9 mouse cellular contexts compared by ENCODE assay signal in genomic region chr17:26042599-26043248, GRCm38 (mm10). TPM values are rescaled to one million over a fixed set of nuclear protein-coding genes. Genes with fewer than 3 reads are reported as not detected.
DNase-seq lines count a peak whose midpoint lies in the region; ATAC-seq and TF ChIP-seq lines count a peak whose summit lies in the region.
"Had no signal": no experiment of that assay in that cellular context is flagged by ENCODE, and none has a peak within 500 bp of the region (broad histone marks: within the 10 kb centered on the region; RNA-seq: fewer than 3 reads in every experiment).

No protein-coding gene starts in this region.

- peak; percentile 49; the same call in 1 of the 2 replicates for ATAC-seq in cerebellum, adult (ENCODE audit: insufficient number of reproducible peaks, low FRiP score, low TSS enrichment)
- ATAC-seq in lung, postnatal 0 days: no peak
- peak; percentile 63; the same call in 1 of the 2 replicates for ATAC-seq in hindbrain, embryonic 14.5 days (ENCODE audit: low FRiP score)

- H3K36me3 ChIP-seq in lung, postnatal 0 days (ENCODE audit: insufficient read depth, low read length): no peaks in the 10 kb centered on the region
- H3K36me3 ChIP-seq in hindbrain, embryonic 14.5 days (replicated peaks; ENCODE audit: control insufficient read depth, insufficient read depth): no peaks in the 10 kb centered on the region

- no peak overlapping the region for H3K4me3 ChIP-seq in lung, postnatal 0 days (ENCODE audit: low read depth, low read length)
- H3K4me3 ChIP-seq in hindbrain, embryonic 14.5 days (replicated peaks; ENCODE audit: low read length): no peak overlapping the region

- H3K4me2 ChIP-seq in lung, postnatal 0 days (replicated peaks; ENCODE audit: low read depth, low read length): no peak overlapping the region
- peak overlapping the region; percentile 13; the same call in 1 of the 2 replicates for H3K4me2 ChIP-seq in hindbrain, embryonic 14.5 days (replicated peaks)

- H3K27me3 ChIP-seq in lung, postnatal 0 days (replicated peaks; ENCODE audit: insufficient read depth, low read length): no peaks in the 10 kb centered on the region
- no peaks in the 10 kb centered on the region for H3K27me3 ChIP-seq in hindbrain, embryonic 14.5 days (ENCODE audit: control insufficient read depth, insufficient read depth, low read length)

- TF ChIP-seq CTCF in lung, postnatal 0 days (IDR thresholded peaks at IDR 0.05): no peak

- H3K9me3 ChIP-seq in lung, postnatal 0 days (ENCODE audit: low read length): no peaks in the 10 kb centered on the region
- no peaks in the 10 kb centered on the region for H3K9me3 ChIP-seq in hindbrain, embryonic 14.5 days (ENCODE audit: control insufficient read depth, low read length)

- WGBS in lung, postnatal 0 days: 80% methylated on average over 12 of the region's 13 CpGs
- WGBS in hindbrain, embryonic 14.5 days: 59% methylated on average over 13 of the region's 13 CpGs

- no peak for DNase-seq in cerebellum, postnatal 4 days (ENCODE audit: low spot score in 2 of 2)
- DNase-seq in lung, postnatal 0 days (ENCODE audit: low spot score): no peak
- DNase-seq in lung, postnatal 25 days (ENCODE audit: low spot score): no peak
- no peak for DNase-seq in hindbrain, embryonic 14.5 days (ENCODE audit: low spot score)
- peak; percentile 23 for DNase-seq in right cerebral cortex, postnatal 14 days
- no peak for DNase-seq in adrenal gland, postnatal 14 days
- DNase-seq in lung, adult 18-20 months: no peak

- peak overlapping the region; percentile 32; the same call in 1 of the 2 replicates for H3K27ac ChIP-seq in lung, postnatal 0 days (ENCODE audit: low read length)
- peak overlapping the region; percentile 89 for H3K27ac ChIP-seq in hindbrain, embryonic 14.5 days
- H3K27ac ChIP-seq: liver, embryonic 14.5 days had no signal

- H3K9ac ChIP-seq in lung, postnatal 0 days (replicated peaks; ENCODE audit: low read depth): no peak overlapping the region
- H3K9ac ChIP-seq in hindbrain, embryonic 14.5 days: 0 out of 2 replicates have a peak overlapping the region, but pooled peaks have one; percentile 17
- H3K9ac ChIP-seq: liver, embryonic 14.5 days had no signal

- no peak for TF ChIP-seq EP300 in lung, postnatal 0 days (IDR thresholded peaks at IDR 0.05)

- peaks cover 10% of the 10 kb centered on the region; the same call in 1 of the 2 replicates for H3K4me1 ChIP-seq in lung, postnatal 0 days (ENCODE audit: insufficient read depth, low read depth, low read length)
- peaks cover 25% of the 10 kb centered on the region; the same call in 1 of the 2 replicates for H3K4me1 ChIP-seq in hindbrain, embryonic 14.5 days (replicated peaks; ENCODE audit: control insufficient read depth, insufficient read depth, low read length)

RNA-seq across cellular contexts. Expression of gene Rab11fip3, which starts 26.6 kb away (rescaled TPM):
- 7.2 and 9.3 TPM in 2 replicates for polyA plus RNA-seq in lung, postnatal 0 days (2015; fragmentation: Nextera tagmentation; extraction: Ambion mirVana)
- 27.4 and 29.5 TPM in 2 replicates for polyA plus RNA-seq in hindbrain, embryonic 14.5 days (2014; fragmentation: Nextera tagmentation; extraction: Ambion mirVana)
- total RNA-seq in adrenal gland, postnatal 14 days (2021): 18.6 and 19.0 TPM in 2 replicates

RNA-seq across cellular contexts. Expression of gene Decr2, which starts 47.4 kb away (rescaled TPM):
- 18.7 and 23.8 TPM in 2 replicates for polyA plus RNA-seq in lung, postnatal 0 days (2015; fragmentation: Nextera tagmentation; extraction: Ambion mirVana)
- polyA plus RNA-seq in hindbrain, embryonic 14.5 days (2014; fragmentation: Nextera tagmentation; extraction: Ambion mirVana): 22.6 and 28.8 TPM in 2 replicates
- total RNA-seq in adrenal gland, postnatal 14 days (2021): 34.2 and 42.3 TPM in 2 replicates

RNA-seq across cellular contexts. Expression of gene Nme4, which starts 52.7 kb away (rescaled TPM):
- polyA plus RNA-seq in lung, postnatal 0 days (2015; fragmentation: Nextera tagmentation; extraction: Ambion mirVana): 8.5 and 9.2 TPM in 2 replicates
- polyA plus RNA-seq in hindbrain, embryonic 14.5 days (2014; fragmentation: Nextera tagmentation; extraction: Ambion mirVana): 14.5 and 17.5 TPM in 2 replicates
- 2.6 and 2.7 TPM in 2 replicates for total RNA-seq in adrenal gland, postnatal 14 days (2021)

RNA-seq across cellular contexts. Expression of gene Capn15, which starts 57.1 kb away (rescaled TPM):
- polyA plus RNA-seq in lung, postnatal 0 days (2015; fragmentation: Nextera tagmentation; extraction: Ambion mirVana): 12.7 and 13.9 TPM in 2 replicates
- 21.5 and 27.5 TPM in 2 replicates for polyA plus RNA-seq in hindbrain, embryonic 14.5 days (2014; fragmentation: Nextera tagmentation; extraction: Ambion mirVana)
- 18.8 and 23.8 TPM in 2 replicates for total RNA-seq in adrenal gland, postnatal 14 days (2021)
